In genomic region chr7:41598615-41599014, GRCm38 (mm10) we compare ENCODE assay signal across 8 mouse cellular contexts. TPM values are rescaled to one million over a fixed set of nuclear protein-coding genes. Genes with fewer than 3 reads are reported as not detected.
DNase-seq lines count a peak whose midpoint lies in the region; ATAC-seq and TF ChIP-seq lines count a peak whose summit lies in the region.
"Had no signal": no experiment of that assay in that cellular context is flagged by ENCODE, and none has a peak within 500 bp of the region (broad histone marks: within the 10 kb centered on the region; RNA-seq: fewer than 3 reads in every experiment).

No protein-coding gene starts in this region.

- TF ChIP-seq CTCF in lung, postnatal 0 days (IDR thresholded peaks at IDR 0.05) = no peak
- TF ChIP-seq CTCF in olfactory bulb, adult 2 months (IDR thresholded peaks at IDR 0.05; ENCODE audit: insufficient read depth, low read depth, low read length) = no peak

- no peak overlapping the region for H3K27ac ChIP-seq in lung, postnatal 0 days (ENCODE audit: low read length)
- peak overlapping the region; percentile 82 for H3K27ac ChIP-seq in forebrain, embryonic 10.5 days
- H3K27ac ChIP-seq in limb, embryonic 11.5 days (replicated peaks; ENCODE audit: low read depth, low read length) = no peak overlapping the region
- peak overlapping the region; percentile 63 for H3K27ac ChIP-seq in olfactory bulb, adult 2 months (ENCODE audit: insufficient read depth, low read depth, low read length)

- no peaks in the 10 kb centered on the region for H3K36me3 ChIP-seq in lung, postnatal 0 days (ENCODE audit: insufficient read depth, low read length)
- H3K36me3 ChIP-seq in forebrain, embryonic 10.5 days (replicated peaks) = peaks cover 20% of the 10 kb centered on the region
- H3K36me3 ChIP-seq in limb, embryonic 11.5 days (ENCODE audit: control insufficient read depth, insufficient read depth, low read length) = no peaks in the 10 kb centered on the region

- H3K9ac ChIP-seq in lung, postnatal 0 days (replicated peaks; ENCODE audit: low read depth) = peak overlapping the region; percentile 36
- H3K9ac ChIP-seq in limb, embryonic 11.5 days (ENCODE audit: low read length) = peak overlapping the region; percentile 52; the same call in 1 of the 2 replicates

- no peak for TF ChIP-seq EP300 in lung, postnatal 0 days (IDR thresholded peaks at IDR 0.05)

- ATAC-seq in lung, postnatal 0 days = no peak
- ATAC-seq in limb, embryonic 11.5 days (ENCODE audit: insufficient number of reproducible peaks, low FRiP score, low TSS enrichment, low read depth) = no peak
- ATAC-seq in megakaryocyte progenitor cell, adult 5-6 weeks (replicated peaks; ENCODE audit: poor library complexity) = no peak

- 0 out of 2 replicates have a peak, but pooled peaks cover 3% of the 10 kb centered on the region for H3K4me1 ChIP-seq in lung, postnatal 0 days (ENCODE audit: insufficient read depth, low read depth, low read length)
- peaks cover 8% of the 10 kb centered on the region for H3K4me1 ChIP-seq in forebrain, embryonic 10.5 days
- no peaks in the 10 kb centered on the region for H3K4me1 ChIP-seq in limb, embryonic 11.5 days (ENCODE audit: control insufficient read depth, insufficient read depth, low read length)
- no peaks in the 10 kb centered on the region for H3K4me1 ChIP-seq in olfactory bulb, adult 2 months (ENCODE audit: control insufficient read depth, insufficient read depth, low read length)

- H3K27me3 ChIP-seq in lung, postnatal 0 days (replicated peaks; ENCODE audit: insufficient read depth, low read length) = no peaks in the 10 kb centered on the region
- no peaks in the 10 kb centered on the region for H3K27me3 ChIP-seq in forebrain, embryonic 10.5 days (ENCODE audit: poor library complexity, severe bottlenecking)
- no peaks in the 10 kb centered on the region for H3K27me3 ChIP-seq in limb, embryonic 11.5 days (ENCODE audit: control insufficient read depth, insufficient read depth, low read length)

- 48% methylated on average over 5 of the region's 5 CpGs for WGBS in lung, postnatal 0 days
- 50% methylated on average over 5 of the region's 5 CpGs for WGBS in forebrain, embryonic 10.5 days
- WGBS in limb, embryonic 11.5 days = 53% methylated on average over 5 of the region's 5 CpGs
- 51% methylated on average over 5 of the region's 5 CpGs for WGBS in olfactory bulb, adult 2 months

- TF ChIP-seq POLR2A in olfactory bulb, adult 2 months (IDR thresholded peaks at IDR 0.05; ENCODE audit: insufficient read depth, low read depth, low read length) = no peak

- no peaks in the 10 kb centered on the region for H3K9me3 ChIP-seq in lung, postnatal 0 days (ENCODE audit: low read length)
- H3K9me3 ChIP-seq in forebrain, embryonic 10.5 days = no peaks in the 10 kb centered on the region
- H3K9me3 ChIP-seq in limb, embryonic 11.5 days (ENCODE audit: control insufficient read depth, low read length) = no peaks in the 10 kb centered on the region

- peak overlapping the region; percentile 68 for H3K4me2 ChIP-seq in lung, postnatal 0 days (replicated peaks; ENCODE audit: low read depth, low read length)
- peak overlapping the region; percentile 40 for H3K4me2 ChIP-seq in limb, embryonic 11.5 days (ENCODE audit: low read depth, severe bottlenecking)

- peak overlapping the region; percentile 55 for H3K4me3 ChIP-seq in lung, postnatal 0 days (ENCODE audit: low read depth, low read length)
- peak overlapping the region; percentile 63 for H3K4me3 ChIP-seq in forebrain, embryonic 10.5 days
- H3K4me3 ChIP-seq in limb, embryonic 11.5 days (ENCODE audit: low read depth, low read length) = peak overlapping the region; percentile 58
- H3K4me3 ChIP-seq in olfactory bulb, adult 2 months (ENCODE audit: insufficient read depth, low read depth, low read length) = peak overlapping the region; percentile 85

- no peak for DNase-seq in lung, postnatal 0 days (ENCODE audit: low spot score)
- no peak for DNase-seq in lung, postnatal 14 days
- no peak for DNase-seq in forebrain, embryonic 10.5 days (ENCODE audit: extremely low spot score, low spot score)
- DNase-seq in limb, embryonic 11.5 days (ENCODE audit: low spot score) = no peak
- DNase-seq in cerebellum, postnatal 10 days = no peak

RNA-seq across cellular contexts. Expression of gene 2610021A01Rik, which starts 0.4 kb away (rescaled TPM):
- 4.7 and 4.8 TPM in 2 replicates for polyA plus RNA-seq in lung, postnatal 0 days (2015; fragmentation: Nextera tagmentation; extraction: Ambion mirVana)
- 14.4 and 16.5 TPM in 2 replicates for polyA plus RNA-seq in forebrain, embryonic 10.5 days (2016; fragmentation: Nextera tagmentation; extraction: Ambion mirVana)
- polyA plus RNA-seq in limb, embryonic 11.5 days (2014; fragmentation: Nextera tagmentation; extraction: Ambion mirVana) = 16.8 and 20.6 TPM in 2 replicates
- polyA plus RNA-seq in olfactory bulb, adult 2 months (2012; ENCODE audit: insufficient read depth, insufficient read length, low replicate concordance, missing spikeins) = not detected in 2 replicates
- total RNA-seq in megakaryocyte progenitor cell, adult 5-6 weeks (2015) = 26.1 and 27.5 TPM in 2 replicates
- 15.1 and 18.8 TPM in 2 replicates for total RNA-seq in megakaryocyte progenitor cell, adult 5-6 weeks (2017)

RNA-seq across cellular contexts. Expression of gene Gm6871, which starts 25.2 kb away (rescaled TPM):
- not detected in 2 replicates for polyA plus RNA-seq in lung, postnatal 0 days (2015; fragmentation: Nextera tagmentation; extraction: Ambion mirVana)
- polyA plus RNA-seq in forebrain, embryonic 10.5 days (2016; fragmentation: Nextera tagmentation; extraction: Ambion mirVana) = not detected in 2 replicates
- 0.30 TPM in 1 of 2 replicates, not detected in the other for polyA plus RNA-seq in limb, embryonic 11.5 days (2014; fragmentation: Nextera tagmentation; extraction: Ambion mirVana)
- not detected in 2 replicates for polyA plus RNA-seq in olfactory bulb, adult 2 months (2012; ENCODE audit: insufficient read depth, insufficient read length, low replicate concordance, missing spikeins)
- total RNA-seq in megakaryocyte progenitor cell, adult 5-6 weeks (2015) = not detected in 2 replicates
- total RNA-seq in megakaryocyte progenitor cell, adult 5-6 weeks (2017) = not detected in 2 replicates
- total RNA-seq: layer of hippocampus, postnatal 14 days had no signal

RNA-seq across cellular contexts. Expression of gene Zfp788, which starts 34.4 kb away (rescaled TPM):
- polyA plus RNA-seq in lung, postnatal 0 days (2015; fragmentation: Nextera tagmentation; extraction: Ambion mirVana) = 5.5 and 6.7 TPM in 2 replicates
- 13.5 and 14.4 TPM in 2 replicates for polyA plus RNA-seq in forebrain, embryonic 10.5 days (2016; fragmentation: Nextera tagmentation; extraction: Ambion mirVana)
- 11.8 and 15.5 TPM in 2 replicates for polyA plus RNA-seq in limb, embryonic 11.5 days (2014; fragmentation: Nextera tagmentation; extraction: Ambion mirVana)
- polyA plus RNA-seq in olfactory bulb, adult 2 months (2012; ENCODE audit: insufficient read depth, insufficient read length, low replicate concordance, missing spikeins) = not detected in 2 replicates
- total RNA-seq in megakaryocyte progenitor cell, adult 5-6 weeks (2015) = 8.2 and 14.7 TPM in 2 replicates
- 4.8 and 7.6 TPM in 2 replicates for total RNA-seq in megakaryocyte progenitor cell, adult 5-6 weeks (2017)

Comparison
In these comparisons a context has a peak if more than half of its experiments do, and no peak if none do; other contexts are left out.
1. H3K27ac ChIP-seq: peak in forebrain, embryonic 10.5 days (single experiment) and olfactory bulb, adult 2 months (single experiment); none in lung, postnatal 0 days (single experiment) and limb, embryonic 11.5 days (single experiment).
2. Peak in every context shown above with its lines, with median percentiles within 50 percentile points of each other: H3K4me3 ChIP-seq.